Mouse (Mus musculus) right cerebral cortex, postnatal 36 days (tissue): ENCODE results near the gene Parp16.
"Not testable (repeated sequence)": the region's sequence is repeated elsewhere in the genome, so short reads cannot be mapped to it uniquely, and the experiment has no call there.

Experiments used
- DNase-seq, 2 experiments: peaks; one replicate each; pipeline ENCODE4 v3.0.0; 2022; ENCODE audit warnings: low spot score in 2 of 2, mixed read lengths in 1 of 2

The Parp16 gene

DNA sequence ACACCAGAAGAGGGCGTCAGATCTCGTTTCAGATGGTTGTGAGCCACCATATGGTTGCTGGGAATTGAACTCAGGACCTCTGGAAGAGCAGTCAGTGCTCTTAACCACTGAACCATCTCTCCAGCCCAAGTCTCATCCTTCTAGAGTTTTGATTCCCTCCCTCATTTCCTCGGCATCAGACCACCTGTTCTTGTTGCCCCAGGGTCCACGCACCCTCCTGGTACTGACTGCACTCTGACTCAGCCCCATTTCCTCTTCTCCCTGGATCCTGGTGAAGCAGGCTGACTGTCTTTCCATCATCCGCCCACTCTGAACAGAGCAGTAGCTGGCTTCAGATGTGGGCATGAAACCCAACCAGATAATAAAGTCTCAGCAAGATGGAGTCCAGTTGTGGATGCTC lies 46.8 kb downstream of the Parp16 start:
- DNase-seq = no peak

DNA sequence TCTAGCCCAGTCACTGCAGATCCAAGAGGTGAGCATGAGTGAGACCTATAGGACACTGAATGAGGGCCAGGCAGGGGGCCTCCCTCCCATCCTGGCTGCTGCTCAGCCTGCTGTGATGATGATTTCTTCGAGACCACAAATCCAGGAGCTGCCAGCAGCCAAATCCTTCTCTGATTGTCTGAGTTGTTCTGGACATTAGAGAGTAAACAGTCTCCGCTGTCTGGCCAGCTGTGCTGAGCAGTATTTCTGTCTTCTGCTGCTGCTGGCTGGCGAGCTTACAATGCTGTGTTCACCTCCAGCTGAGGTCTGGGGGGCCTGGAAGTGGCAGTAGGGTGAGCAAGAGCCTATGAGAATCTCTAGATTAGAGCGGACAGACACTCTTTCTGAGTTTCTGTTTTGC lies 48.1 kb downstream of the Parp16 start:
- no peak for DNase-seq

DNA sequence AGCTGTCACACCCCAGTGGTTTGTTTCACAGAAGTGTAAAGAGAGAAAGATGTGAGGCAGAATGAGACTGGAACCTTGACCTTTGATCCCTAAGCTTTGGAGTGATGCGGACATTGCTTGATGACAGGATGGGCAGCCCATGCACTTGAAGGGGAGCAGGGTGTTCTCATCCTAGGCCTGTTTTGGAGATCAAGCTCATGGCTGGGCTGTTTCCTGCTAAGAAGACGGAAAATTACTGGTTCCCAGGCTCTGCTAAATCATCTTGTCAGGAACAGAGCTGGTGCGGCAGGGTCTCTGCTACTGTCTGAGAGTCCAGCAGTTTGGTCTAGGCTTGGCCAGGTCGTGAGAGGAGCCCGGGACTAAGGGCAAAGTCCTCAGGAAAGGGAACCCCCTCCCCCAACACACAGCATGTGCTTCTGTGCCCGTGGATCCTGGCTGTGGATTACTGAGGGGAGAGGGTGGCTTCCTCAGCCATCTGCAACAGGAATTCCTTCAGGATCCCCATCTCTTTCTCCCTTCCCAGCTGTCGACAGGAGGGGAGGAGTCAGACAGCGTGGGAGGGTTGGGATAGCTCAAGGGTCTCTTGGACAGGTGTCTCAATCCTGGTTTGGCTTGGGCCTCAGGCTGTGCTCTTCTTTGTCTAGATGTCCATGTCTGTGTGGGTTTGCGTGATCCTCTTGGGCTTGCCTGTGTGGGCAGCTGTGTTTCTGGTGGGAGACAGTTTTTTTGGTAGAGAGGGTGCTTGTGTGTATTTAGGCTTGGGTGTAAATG lies 49.1 kb downstream of the Parp16 start:
- DNase-seq = no peak

DNA sequence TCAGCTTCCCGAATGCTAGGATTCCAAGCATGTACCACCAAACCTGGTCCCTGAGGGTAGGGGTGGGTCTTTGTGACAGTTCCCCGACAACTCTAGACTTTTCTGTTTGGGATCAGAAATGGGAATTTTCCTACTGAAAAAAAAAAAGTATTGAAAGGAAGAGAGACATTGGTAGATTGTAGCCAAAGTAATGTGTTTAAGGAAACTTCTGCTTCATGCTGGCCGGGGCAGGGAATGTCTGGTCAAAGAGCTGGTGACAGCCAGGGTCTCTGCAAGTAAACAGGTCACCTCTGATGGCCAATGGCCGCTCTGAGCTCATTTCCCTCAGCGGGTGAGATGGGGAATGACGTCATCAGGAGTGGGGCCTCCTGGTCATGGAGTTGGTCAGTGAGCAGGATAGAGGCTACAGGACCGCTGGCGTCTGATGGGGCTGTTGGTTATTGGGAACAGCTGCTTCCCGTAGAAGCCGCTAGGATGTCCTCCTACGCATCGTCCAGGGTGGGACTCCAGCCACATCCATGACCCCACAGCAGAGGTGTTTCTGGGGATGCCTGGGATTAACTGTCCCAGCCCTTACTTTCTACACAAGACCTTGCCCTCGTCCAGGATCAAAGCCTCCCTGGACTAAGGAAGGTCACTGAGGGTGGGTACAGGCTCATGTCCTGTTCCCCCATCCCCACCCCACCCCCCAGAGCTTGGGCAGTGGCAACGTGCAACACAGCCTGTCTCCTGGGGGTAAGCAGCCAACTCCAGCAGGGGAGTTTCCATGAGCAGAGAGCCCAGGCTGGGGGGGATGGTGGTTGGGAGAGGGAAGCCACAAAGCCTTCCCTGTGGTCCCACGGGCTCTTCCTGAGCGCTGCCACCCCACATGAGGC lies 52.6 kb downstream of the Parp16 start:
- DNase-seq = no peak

- no peak for DNase-seq
Observed at GRCm38 (mm10) chr9:65248377-65248690, 53.2 kb downstream of the Parp16 start.

GRCm38 (mm10) chr9:65252026-65252425 lies 56.9 kb downstream of the Parp16 start:
- no peak for DNase-seq

GRCm38 (mm10) chr9:65255906-65256600 lies 60.9 kb downstream of the Parp16 start:
- DNase-seq = no peak

DNA sequence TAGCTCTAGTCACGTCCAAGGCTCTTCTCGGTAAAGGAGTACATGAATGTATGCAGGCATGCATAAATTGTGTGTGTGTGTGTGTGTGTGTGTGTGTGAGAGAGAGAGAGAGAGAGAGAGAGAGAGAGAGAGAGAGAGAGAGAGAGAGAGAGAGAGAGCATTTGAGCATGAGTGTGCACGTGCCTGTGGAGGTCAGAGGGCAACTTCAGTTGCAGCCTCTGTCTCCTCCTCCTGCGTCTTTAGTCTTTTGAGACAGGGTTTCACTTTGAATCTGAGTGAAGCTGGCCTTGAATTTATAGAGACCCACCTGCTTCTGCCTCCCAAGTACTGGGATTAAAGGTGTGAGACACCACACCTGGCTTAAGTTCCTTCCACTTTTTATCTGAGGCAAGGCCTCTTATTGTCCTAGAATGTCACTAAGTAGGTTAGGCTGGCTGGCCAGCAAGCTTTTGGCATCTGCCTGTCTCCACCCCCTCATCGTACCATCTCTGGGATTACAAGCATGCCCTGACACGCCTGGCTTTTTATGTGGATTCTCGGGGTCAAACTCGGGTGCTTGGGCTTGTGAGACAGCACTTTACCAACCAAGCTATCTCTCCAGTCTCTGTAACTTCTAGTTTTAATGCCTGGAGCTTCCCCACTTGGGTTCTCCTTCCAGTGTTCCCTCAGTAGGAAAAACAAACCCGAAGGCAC lies 62.2 kb downstream of the Parp16 start:
- no peak for DNase-seq

DNA sequence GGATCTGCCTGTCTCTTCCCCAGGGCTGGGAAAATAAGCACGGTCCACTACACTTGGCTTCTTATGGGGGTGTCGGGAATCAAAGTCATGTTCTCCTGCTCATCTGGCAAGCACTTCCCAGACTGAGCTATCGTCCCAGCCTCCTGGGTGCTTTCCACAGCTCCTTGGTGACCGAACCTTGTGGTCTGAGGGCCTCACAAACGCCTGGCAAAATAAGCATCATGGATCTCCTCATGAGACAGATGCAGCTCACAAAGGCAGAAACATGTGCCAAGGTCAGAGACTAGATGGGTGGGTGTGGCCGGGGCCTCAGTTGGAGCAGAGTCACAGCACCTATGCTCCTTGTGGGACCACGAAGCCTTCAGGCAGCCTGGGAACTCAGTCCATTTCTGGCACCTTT lies 64.2 kb downstream of the Parp16 start:
- DNase-seq = no peak

DNA sequence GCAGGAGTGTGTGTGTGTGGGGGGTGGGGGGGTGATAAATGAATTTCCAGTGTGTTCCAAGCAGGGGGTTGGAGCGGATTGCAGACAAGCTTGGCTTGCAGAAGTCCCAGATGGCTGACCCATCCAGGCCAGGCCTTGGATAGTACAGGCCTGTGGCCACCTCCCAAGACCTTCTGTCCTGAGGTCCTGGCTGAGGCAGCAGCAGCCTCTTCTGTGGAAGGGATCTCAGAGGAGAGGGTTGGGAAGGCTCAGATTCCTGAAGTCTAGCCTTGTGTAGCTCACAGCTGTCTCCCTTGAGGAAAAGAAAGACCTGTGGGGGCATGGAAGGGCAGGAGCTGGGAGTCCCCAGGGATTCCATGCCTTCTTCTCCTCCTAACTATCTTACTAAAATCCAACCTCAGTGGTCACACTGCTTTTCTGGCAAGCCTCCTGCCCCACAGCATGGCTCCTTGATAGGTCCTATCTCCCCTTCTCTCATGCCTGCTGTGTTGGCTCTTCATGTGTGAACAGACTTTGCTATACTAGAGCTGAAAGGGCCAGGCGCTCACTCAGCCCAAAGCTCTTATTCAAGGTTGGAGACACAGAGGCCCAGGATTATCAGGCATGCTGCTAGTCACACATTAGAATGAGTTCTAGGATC lies 66.6 kb downstream of the Parp16 start:
- no peak for DNase-seq

DNA sequence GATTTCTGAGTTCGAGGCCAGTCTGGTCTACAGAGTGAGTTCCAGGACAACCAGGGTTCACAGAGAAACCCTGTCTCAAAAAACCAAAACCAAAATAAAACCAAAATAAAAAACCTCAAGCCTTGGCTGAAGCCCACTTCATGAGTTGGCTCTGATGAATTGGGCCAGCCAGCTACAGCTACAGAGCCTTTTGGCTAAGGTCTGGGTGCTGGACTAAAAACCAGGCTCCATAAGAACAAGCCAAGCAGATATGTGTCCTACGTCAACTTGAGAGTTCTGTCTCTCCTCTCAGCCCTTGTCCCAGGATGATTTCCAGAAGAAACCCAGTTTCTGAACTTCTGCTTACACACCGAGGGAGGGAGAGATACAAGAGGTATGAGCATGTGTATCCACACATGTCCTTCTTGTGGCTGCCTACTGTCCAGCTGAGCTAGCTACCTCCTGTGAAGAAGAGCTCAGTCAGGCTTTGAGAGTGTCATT lies 67.5 kb downstream of the Parp16 start:
- no peak for DNase-seq

DNA sequence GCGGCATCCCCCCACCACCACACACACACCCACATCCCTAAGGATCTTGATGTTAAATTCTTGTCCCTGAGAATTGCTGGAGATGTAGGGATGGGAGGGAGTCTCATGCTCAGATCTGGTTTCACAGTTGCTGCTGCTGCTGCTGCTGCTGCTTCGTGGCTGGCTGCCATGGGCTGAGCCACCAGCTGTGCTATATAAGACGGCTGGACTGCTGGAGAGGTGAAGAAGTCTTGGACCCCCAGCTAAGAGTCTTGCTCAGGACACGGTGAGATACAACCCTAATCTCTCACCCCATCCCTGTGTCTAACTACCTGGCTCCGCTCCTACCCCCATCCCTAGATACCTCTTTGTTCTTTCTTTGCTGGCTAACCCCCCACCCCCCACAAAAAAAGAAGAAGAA lies 69.8 kb downstream of the Parp16 start, which contains the start of gene Cilp:
TSS of gene Cilp (plus strand) at position 222 of the 400 bp plus-strand sequence.
- DNase-seq = no peak

- peak; percentile 9 to 16 for DNase-seq
Observed at GRCm38 (mm10) chr9:65267742-65268515, 72.8 kb downstream of the Parp16 start.

DNA sequence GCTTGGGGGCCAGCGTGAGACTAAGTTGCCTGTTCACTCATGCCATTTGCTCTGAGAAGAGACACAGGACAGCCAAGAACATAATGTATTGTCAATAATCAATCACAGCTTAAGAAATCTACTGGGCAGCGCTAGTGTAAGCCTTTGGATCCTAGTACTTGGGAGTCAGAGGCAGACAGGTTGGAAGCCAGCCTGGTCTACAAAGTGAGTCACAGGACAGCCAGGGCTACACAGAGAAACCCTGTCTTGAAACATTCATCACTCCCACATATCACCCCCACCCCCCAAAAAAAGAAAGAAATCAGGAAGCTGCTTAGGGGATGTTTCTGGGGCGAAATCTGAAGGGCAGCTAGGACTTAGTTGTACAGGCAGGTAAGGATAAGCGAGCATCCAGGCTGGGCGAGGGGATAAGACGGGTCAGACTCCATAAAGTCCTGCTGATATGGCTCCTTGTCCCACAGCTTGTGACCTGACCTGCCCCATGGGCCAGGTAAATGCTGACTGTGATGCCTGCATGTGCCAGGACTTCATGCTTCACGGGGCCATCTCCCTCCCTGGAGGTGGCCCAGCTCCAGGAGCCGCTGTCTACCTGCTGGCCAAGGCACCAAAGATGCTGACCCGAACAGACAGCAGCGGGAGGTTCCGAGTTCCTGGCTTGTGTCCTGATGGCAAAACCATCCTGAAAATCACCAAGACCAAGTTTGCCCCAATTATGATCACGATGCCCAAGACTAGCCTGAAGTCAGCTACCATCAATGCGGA lies 78.1 kb downstream of the Parp16 start:
- no peak for DNase-seq

- DNase-seq = no peak
Observed at GRCm38 (mm10) chr9:65273873-65274272, 78.7 kb downstream of the Parp16 start.

DNA sequence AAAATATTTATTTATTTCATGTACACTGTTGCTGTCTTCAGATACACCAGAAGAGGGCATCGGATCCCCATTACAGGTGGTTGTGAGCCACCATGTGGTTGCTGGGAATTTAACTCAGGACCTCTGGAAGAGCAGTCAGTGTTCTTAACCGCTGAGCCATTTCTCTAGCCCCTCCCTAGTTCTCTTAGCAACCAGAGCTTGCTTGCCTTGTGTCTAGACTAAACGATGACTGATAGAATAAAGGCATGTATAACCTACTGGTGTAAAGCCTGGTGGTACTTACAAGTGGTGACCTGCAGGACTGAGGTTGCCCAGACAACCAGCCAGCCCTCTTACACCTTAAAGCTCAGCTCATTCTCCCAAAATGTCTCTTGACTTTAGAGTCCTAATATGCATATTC lies 79.7 kb downstream of the Parp16 start:
- not testable (repeated sequence) for DNase-seq

DNA sequence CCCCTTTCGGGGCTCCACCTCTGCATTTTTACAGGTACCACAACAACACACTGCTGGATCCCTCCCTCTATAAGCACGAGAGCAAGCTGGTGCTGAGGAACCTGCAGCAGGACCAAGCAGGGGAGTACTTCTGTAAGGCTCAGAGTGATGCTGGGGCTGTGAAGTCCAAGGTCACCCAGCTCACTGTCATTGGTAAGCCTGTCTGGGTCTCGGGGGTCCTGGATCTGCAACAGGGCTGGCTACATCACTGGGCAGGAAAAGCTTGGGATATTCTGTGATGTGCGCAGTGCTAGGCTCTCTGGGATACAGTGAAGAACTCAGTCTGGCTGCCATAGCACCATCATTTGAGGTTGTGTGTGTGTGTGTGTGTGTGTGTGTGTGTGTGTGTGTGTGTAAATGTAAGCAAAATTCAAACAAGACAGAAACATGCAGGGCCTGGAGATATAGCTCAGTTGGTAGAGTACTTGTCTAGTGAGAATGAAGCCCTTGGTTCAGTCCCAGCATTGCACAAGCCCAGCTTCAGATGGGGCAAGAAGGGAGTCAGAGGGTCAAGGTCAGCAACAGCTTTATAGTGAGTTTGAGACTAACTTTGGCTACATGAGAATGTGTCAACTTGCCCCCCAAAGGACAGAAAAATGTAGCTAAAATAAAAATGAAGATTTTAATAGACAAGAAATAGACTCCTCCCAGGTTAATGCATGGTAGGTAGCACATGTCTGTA lies 80.8 kb downstream of the Parp16 start:
- DNase-seq = no peak

- no peak for DNase-seq
Observed at GRCm38 (mm10) chr9:65281536-65282151, 86.5 kb downstream of the Parp16 start.

DNA sequence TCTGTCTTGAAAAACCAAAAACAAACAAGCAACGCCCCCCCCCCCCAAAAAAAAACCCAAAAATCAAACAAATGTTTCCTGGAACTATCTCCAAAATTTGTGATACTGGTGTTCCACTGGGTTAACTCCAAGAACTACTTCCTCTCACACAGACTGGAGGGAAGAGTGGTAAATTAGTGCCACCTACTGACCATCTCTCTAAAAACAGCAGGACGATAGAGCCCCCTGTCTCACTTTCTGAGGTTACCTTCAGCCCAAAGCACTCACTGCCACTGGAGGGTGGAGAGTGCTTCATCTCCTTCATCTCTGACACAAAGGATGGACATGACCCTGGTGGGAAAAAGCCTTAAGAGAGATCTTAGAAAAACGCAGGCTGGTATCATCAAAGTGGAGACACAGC lies 88.1 kb downstream of the Parp16 start:
- no peak for DNase-seq
